Mouse (Mus musculus) hindbrain, embryonic 10.5 days (tissue): ENCODE measurements around the gene Hoxc11. TPM values are rescaled to one million over a fixed set of nuclear protein-coding genes. Genes with fewer than 3 reads are reported as not detected.

ENCODE experiments used
- DNase-seq: peaks from one replicate; pipeline ENCODE4 v3.0.0-alpha.2; 2017; ENCODE audit warnings: low spot score
- H3K27ac ChIP-seq: fragments of 300-500 bp; sonication (generic); 2 replicates; pipeline ENCODE4 v1.5.1; 2016; ENCODE audit warnings: mild to moderate bottlenecking, moderate library complexity
- H3K27me3 ChIP-seq: fragments of 300-500 bp; sonication (generic); 2 replicates; pipeline ENCODE4 v1.6.1; 2016; ENCODE audit warnings: mild to moderate bottlenecking; ENCODE audit not compliant: poor library complexity, insufficient read depth, severe bottlenecking
- H3K36me3 ChIP-seq: fragments of 300-500 bp; sonication (generic); 2 replicates; pipeline ENCODE4 v1.6.1; 2016; ENCODE audit warnings: mild to moderate bottlenecking, moderate library complexity
- H3K4me1 ChIP-seq: fragments of 300-500 bp; sonication (generic); replicated peaks from 2 replicates; pipeline ENCODE4 v1.6.1; 2016; ENCODE audit warnings: mild to moderate bottlenecking
- H3K4me3 ChIP-seq: fragments of 300-500 bp; sonication (generic); 2 replicates; pipeline ENCODE4 v1.5.1; 2016; ENCODE audit warnings: mild to moderate bottlenecking, moderate library complexity
- H3K9me3 ChIP-seq: fragments of 300-500 bp; sonication (generic); 2 replicates; pipeline ENCODE4 v1.6.1; 2016; ENCODE audit warnings: mild to moderate bottlenecking, moderate library complexity
- WGBS: fragments of 180-500 bp; shearing (Covaris S2); methylation state at CpG from one replicate; pipeline ENCODE4 v1.1.7; 2016; 5-methylcytosine and 5-hydroxymethylcytosine counted together
- polyA plus RNA-seq: library from polyadenylated mRNA; unstranded; fragments of >200 nt; fragmentation: Nextera tagmentation; extraction: Ambion mirVana; gene quantifications from 2 replicates; pipeline ENCODE4 v1.2.1, GENCODE M21; 2016

Gene Hoxc11
- polyA plus RNA-seq, 1 experiment from 2014 or later, result not detected

DNA sequence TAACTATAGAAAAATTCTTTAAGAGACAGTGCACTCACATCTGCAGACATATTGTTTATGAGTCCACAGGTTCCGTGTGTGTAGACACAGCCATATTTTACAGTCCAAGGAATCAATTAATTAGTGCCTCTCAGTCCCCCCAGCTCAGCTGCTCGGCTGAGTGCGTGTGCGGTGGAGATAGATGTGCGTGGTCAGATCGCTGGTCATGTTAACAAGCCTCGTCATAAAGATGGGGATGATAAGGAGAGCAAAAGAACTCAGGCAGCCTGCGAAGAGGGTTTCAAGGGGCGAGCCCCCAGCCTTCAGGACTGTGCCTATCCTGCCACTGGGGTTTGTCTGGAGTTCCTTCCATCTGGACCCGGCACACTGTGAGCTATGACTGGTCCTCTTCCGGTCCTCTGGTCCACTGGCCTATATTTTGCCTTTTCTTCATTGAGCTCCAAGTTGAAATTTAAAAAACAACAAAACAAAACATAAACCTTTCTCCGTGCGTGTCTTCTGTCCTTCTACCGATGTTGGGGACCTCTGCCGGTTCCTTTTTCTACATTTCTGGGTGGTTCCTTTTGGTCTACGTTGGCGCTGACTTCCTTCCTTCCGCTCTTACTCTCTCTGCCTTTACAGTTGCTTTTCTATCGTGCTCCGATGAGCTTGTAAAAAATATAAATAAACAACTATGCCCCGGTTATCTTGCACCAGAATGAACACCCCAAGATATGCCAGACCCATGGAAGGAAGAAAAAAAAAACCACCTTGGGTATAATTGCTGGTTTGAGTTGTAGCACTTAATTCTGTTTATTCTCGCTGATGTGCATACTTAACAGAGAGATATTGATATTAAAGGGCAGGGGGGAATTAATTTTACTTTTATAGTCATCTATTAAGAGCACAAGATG, 8.8 kb upstream of the Hoxc11 start:
- Histone ChIP-seq H3K27ac (no peak overlapping the region), H3K36me3 (no peaks in the 10 kb centered on the region), H3K27me3 (peaks cover 100% of the 10 kb centered on the region), H3K4me3 (no peak overlapping the region), H3K4me1 (peaks cover 6% of the 10 kb centered on the region; the same call in 1 of the 2 replicates), H3K9me3 (no peaks in the 10 kb centered on the region)
- DNase-seq, result no peak
- 9% methylated on average over 22 of the region's 22 CpGs for WGBS

DNA sequence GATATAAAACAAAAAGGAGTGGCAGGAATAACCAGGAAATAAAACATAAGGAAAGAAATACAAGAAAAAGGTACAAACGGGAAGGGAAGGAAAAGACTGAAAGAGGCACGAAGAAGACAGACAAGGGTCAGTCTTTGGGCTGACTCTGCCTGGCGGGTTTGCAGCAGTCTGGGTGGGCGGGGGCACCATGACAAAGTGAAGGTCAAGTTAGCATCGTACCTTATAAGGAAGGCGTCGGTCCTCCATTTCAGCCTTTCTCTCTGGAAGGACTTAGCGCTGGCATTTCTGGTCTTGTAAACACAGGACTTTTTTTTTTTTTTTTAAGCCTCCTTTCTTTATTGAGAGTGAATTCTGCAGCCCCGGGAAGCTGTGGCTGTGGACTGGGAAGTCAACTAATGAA, 7.0 kb upstream of the Hoxc11 start:
- Histone ChIP-seq H3K27ac (no peak overlapping the region), H3K4me3 (no peak overlapping the region), H3K4me1 (peaks cover 6% of the 10 kb centered on the region; the same call in 1 of the 2 replicates), H3K9me3 (no peaks in the 10 kb centered on the region), H3K27me3 (peaks cover 100% of the 10 kb centered on the region), H3K36me3 (no peaks in the 10 kb centered on the region)
- no peak for DNase-seq
- WGBS, result 3% methylated on average over 9 of the region's 9 CpGs

- no peak for DNase-seq
- peaks cover 100% of the 10 kb centered on the region for H3K27me3 ChIP-seq
- 14% methylated on average over 2 of the region's 2 CpGs for WGBS
Measured at GRCm38 (mm10) chr15:102948842-102949241, 5.4 kb upstream of the Hoxc11 start.

GRCm38 (mm10) chr15:102949696-102950095, 4.5 kb upstream of the Hoxc11 start:
- WGBS, result 3% methylated on average over 20 of the region's 20 CpGs
- no peaks in the 10 kb centered on the region for H3K4me1 ChIP-seq
- H3K9me3 ChIP-seq, result no peaks in the 10 kb centered on the region
- no peak overlapping the region for H3K4me3 ChIP-seq
- H3K27me3 ChIP-seq, result peaks cover 100% of the 10 kb centered on the region
- H3K36me3 ChIP-seq, result no peaks in the 10 kb centered on the region
- DNase-seq, result peak; percentile 41
- H3K27ac ChIP-seq, result no peak overlapping the region

More at GRCm38 (mm10) chr15:102948842-102949241, 5.4 kb upstream of the Hoxc11 start:
- H3K9me3 ChIP-seq, result no peaks in the 10 kb centered on the region
- no peak overlapping the region for H3K27ac ChIP-seq
- no peak overlapping the region for H3K4me3 ChIP-seq
- no peaks in the 10 kb centered on the region for H3K36me3 ChIP-seq
- no peaks in the 10 kb centered on the region for H3K4me1 ChIP-seq

GRCm38 (mm10) chr15:102950877-102951276, 3.4 kb upstream of the Hoxc11 start:
- Histone ChIP-seq H3K4me3 (no peak overlapping the region), H3K27me3 (peaks cover 100% of the 10 kb centered on the region), H3K9me3 (no peaks in the 10 kb centered on the region), H3K27ac (no peak overlapping the region), H3K36me3 (no peaks in the 10 kb centered on the region), H3K4me1 (no peaks in the 10 kb centered on the region; the same call in 1 of the 2 replicates)
- 13% methylated on average over 2 of the region's 2 CpGs for WGBS
- DNase-seq, result no peak

- Histone ChIP-seq H3K4me1 (no peaks in the 10 kb centered on the region; the same call in 1 of the 2 replicates), H3K27ac (no peak overlapping the region), H3K9me3 (no peaks in the 10 kb centered on the region), H3K27me3 (peaks cover 100% of the 10 kb centered on the region), H3K4me3 (no peak overlapping the region), H3K36me3 (no peaks in the 10 kb centered on the region)
- WGBS, result 3% methylated on average over 6 of the region's 6 CpGs
- DNase-seq, result no peak
Measured at GRCm38 (mm10) chr15:102953561-102953960, 666 bp upstream of the Hoxc11 start.

DNA sequence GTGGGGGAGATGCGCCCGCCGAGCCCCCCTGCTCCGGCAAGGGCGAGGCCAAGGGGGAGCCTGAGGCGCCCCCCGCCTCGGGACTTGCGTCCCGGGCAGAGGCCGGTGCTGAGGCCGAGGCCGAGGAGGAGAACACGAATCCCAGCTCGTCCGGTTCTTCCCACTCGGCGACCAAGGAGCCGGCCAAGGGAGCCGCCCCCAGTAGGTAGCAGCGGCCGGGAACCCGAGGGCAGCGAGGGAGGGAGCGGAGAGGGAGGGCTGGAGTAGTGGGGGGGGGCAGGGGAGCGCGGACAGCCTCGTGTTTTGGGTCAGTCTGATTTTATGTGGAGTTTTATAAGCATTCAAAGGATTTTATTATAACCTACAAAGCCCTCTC, 768 bp downstream of the Hoxc11 start:
- Histone ChIP-seq H3K27ac (no peak overlapping the region), H3K9me3 (no peaks in the 10 kb centered on the region), H3K4me3 (no peak overlapping the region), H3K36me3 (no peaks in the 10 kb centered on the region), H3K4me1 (no peaks in the 10 kb centered on the region; the same call in 1 of the 2 replicates), H3K27me3 (peaks cover 100% of the 10 kb centered on the region)
- no peak for DNase-seq
- WGBS, result under 1% methylated on average over 28 of the region's 28 CpGs

DNA sequence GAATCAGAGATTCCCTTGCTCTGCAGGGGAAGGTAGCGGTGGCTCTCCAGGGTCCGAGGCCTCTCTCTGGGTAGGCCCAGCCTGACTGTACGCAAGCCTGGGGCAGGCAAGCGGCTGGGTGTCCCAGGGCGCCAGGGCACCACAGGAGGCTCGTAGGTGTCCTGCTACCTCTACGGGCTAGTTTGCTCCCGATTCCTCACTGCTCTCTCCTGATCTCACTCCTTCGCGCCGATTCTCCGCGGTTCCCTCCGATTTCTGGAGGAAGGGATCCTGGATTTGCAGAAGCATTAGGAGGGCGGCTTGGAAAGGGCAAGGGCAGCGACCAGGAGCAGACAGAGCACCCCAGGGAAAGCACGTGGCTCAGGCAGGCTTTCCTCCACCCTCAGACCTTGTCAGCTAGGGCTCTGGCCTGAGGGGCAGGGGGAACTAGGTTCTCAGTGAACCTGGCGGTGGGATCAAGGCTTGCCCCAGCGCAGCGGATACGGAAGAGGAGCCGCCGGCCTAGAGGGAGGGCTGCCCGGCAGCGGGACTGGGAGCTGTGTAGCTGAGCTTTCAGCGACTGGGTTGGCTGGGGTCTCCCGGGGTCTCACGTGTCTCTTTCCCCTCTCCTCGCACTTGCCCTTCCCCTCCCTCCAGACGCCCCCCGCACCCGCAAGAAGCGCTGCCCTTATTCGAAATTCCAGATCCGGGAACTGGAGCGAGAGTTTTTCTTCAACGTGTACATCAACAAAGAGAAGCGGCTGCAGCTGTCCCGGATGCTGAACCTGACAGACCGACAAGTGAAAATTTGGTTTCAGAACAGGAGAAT, 1.8 kb downstream of the Hoxc11 start:
- under 1% methylated on average over 40 of the region's 40 CpGs for WGBS
- Histone ChIP-seq H3K4me1 (no peaks in the 10 kb centered on the region; the same call in 1 of the 2 replicates), H3K27me3 (peaks cover 100% of the 10 kb centered on the region), H3K36me3 (no peaks in the 10 kb centered on the region), H3K27ac (no peak overlapping the region), H3K9me3 (no peaks in the 10 kb centered on the region), H3K4me3 (no peak overlapping the region)
- DNase-seq, result peak; percentile 75

- DNase-seq, result no peak
- H3K4me1 ChIP-seq, result no peaks in the 10 kb centered on the region; the same call in 1 of the 2 replicates
- no peak overlapping the region for H3K27ac ChIP-seq
- under 1% methylated on average over 12 of the region's 12 CpGs for WGBS
- peaks cover 100% of the 10 kb centered on the region for H3K27me3 ChIP-seq
- no peaks in the 10 kb centered on the region for H3K9me3 ChIP-seq
- H3K4me3 ChIP-seq, result no peak overlapping the region
- no peaks in the 10 kb centered on the region for H3K36me3 ChIP-seq
Measured at GRCm38 (mm10) chr15:102956906-102957305, 2.7 kb downstream of the Hoxc11 start.

DNA sequence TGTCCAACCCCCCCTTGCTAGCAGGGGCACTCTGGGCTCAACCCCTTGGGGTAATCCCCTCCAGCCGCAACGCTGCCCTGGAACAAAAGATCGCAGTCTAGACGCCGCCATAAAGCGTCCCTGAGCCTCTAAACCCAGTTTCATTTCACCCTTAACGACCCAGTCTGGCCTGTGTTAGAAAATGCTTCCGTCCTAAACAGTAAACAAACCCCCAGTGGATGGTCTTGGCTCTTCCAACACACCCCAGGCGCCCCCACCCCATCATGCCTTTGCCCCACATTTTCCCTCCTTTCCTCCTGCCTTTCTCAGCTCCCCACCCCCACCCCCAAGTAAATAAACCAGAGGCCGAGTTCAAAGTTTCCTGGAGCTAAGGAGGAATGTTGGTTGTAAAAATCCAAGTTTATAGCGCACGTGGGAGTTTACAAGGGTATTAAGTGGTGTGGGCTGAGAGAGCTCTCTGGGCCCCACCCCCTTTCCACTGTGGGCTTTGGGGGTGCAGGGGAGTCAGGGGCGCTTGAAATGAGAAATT, 5.5 kb downstream of the Hoxc11 start:
- no peak overlapping the region for H3K4me3 ChIP-seq
- WGBS, result under 1% methylated on average over 13 of the region's 13 CpGs
- H3K27ac ChIP-seq, result no peak overlapping the region

GRCm38 (mm10) chr15:102961728-102962127, 7.5 kb downstream of the Hoxc11 start:
- H3K9me3 ChIP-seq, result no peaks in the 10 kb centered on the region
- DNase-seq, result no peak
- no peaks in the 10 kb centered on the region for H3K36me3 ChIP-seq
- H3K27me3 ChIP-seq, result peaks cover 100% of the 10 kb centered on the region
- no peaks in the 10 kb centered on the region; the same call in 1 of the 2 replicates for H3K4me1 ChIP-seq
- no peak overlapping the region for H3K27ac ChIP-seq
- no peak overlapping the region for H3K4me3 ChIP-seq
- 6% methylated on average over 6 of the region's 6 CpGs for WGBS

More for the DNA sequence above, 5.5 kb downstream of the Hoxc11 start:
- Histone ChIP-seq H3K4me1 (no peaks in the 10 kb centered on the region; the same call in 1 of the 2 replicates), H3K36me3 (no peaks in the 10 kb centered on the region), H3K27me3 (peaks cover 100% of the 10 kb centered on the region), H3K9me3 (no peaks in the 10 kb centered on the region)
- DNase-seq, result no peak

- Histone ChIP-seq H3K27me3 (peaks cover 100% of the 10 kb centered on the region), H3K4me3 (no peak overlapping the region), H3K4me1 (no peaks in the 10 kb centered on the region; the same call in 1 of the 2 replicates), H3K36me3 (no peaks in the 10 kb centered on the region), H3K9me3 (no peaks in the 10 kb centered on the region), H3K27ac (no peak overlapping the region)
- WGBS, result 2% methylated on average over 13 of the region's 13 CpGs
- DNase-seq, result peak; percentile 53
Measured at GRCm38 (mm10) chr15:102962492-102962891, 8.3 kb downstream of the Hoxc11 start.
